Mouse (Mus musculus) gastrocnemius, adult 18-20 months (tissue): Measurements from ENCODE around the gene Sox12. TPM values are rescaled to one million over a fixed set of nuclear protein-coding genes. Genes with fewer than 3 reads are reported as not detected.

Experiments used
- DNase-seq: peaks from one replicate; pipeline ENCODE4 v3.0.0; 2021; ENCODE audit warnings: low spot score
- total RNA-seq, 2 experiments: library from RNA; stranded (reverse); gene quantifications; 2 replicates each; pipeline ENCODE4 v1.2.3; 2021

Gene Sox12
- total RNA-seq, 2 experiments from 2014 or later, result 0.34 to 0.57 TPM

DNA sequence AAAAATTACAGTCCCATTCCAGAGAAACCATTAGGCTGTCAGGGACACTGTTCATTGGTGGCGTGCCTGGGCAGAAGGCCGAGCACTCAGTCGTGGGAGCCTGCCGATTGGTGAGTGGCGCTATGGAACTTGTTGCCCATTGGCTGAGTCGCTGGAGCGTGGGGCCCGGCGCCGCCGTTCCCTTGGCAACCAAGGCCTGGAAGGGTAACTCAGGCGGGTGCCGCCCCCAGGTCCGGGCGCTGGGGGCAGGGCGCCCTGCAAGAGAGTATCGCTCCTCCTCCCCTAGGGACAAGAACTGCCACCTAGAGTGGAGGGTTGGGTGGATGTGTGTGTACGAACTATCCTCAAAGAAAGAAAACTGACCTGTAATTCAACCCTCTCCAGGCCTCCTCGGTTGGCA lies 8.3 kb upstream of the Sox12 start:
- DNase-seq, result peak; percentile 90

DNA sequence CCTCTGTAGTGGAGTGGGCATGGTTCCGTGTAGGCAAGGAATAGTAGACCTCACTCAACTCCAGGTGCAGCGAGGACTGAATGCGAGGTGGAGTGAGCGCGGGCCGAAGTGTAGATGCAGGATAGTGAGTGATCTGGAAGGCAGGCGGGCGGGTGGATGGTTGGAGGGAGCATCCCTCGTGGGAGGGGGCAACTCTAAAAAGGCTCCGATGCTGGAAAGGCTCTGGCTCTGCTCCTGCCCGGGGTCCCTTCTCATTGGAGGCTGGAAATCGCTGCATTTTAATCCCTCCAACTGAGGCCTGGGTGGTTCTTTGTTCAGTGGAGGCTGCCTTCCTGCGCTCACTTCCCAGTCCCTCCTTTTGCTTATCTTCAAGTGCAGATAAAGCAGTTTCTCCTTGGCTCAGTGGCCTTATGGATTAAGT lies 1.3 kb upstream of the Sox12 start:
- no peak for DNase-seq

GRCm38 (mm10) chr2:152398691-152399090 lies 828 bp upstream of the Sox12 start:
- DNase-seq, result peak; percentile 86

- DNase-seq, result peak; percentile 49
These were observed 766 bp downstream of the Sox12 start for GRCm38 (mm10) chr2:152397004-152397589.

DNA sequence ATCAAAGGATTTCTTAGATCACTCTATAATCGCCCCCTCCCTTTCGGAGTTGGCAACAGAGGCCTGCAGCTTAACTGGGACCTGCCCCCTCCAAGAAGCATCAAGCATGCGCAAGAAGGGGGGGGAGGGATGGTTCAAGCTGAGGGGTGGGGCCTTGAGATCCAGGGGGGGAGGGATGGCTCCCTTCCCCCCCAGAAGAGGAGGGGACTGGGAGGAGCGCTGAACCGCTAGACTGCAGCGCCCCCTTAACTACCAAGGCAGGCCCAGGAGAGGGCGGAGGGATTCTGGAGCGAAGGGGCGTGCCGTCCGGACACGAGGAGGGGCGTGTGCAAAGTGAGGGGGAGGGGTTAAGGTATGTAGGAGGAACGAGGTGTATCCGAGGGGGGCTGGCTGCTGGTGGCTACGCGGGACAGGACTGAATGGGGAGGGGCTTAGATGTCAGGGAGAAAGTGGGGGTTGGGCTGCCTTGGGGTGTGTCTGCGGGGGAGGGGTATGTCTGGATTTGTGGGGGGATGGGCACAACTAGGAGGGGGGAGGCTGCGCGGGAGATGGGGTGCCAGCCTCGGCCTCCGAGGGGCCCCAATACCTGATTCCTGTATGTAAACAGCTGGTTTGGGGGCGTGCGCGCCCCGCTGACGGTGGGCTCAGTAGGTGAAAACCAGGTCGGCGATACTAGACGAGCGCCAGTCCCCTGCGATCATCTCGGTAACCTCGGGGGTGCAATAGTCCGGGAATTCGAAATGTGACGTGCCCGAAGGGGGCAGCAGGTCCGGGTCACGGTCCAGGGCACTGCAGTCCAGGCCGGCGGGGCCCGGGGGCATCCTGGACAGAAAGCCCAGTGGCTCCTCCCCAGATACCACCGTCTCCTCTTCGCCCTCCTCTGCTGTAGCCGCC lies 1.5 kb downstream of the Sox12 start:
- peak; percentile 66 for DNase-seq

DNA sequence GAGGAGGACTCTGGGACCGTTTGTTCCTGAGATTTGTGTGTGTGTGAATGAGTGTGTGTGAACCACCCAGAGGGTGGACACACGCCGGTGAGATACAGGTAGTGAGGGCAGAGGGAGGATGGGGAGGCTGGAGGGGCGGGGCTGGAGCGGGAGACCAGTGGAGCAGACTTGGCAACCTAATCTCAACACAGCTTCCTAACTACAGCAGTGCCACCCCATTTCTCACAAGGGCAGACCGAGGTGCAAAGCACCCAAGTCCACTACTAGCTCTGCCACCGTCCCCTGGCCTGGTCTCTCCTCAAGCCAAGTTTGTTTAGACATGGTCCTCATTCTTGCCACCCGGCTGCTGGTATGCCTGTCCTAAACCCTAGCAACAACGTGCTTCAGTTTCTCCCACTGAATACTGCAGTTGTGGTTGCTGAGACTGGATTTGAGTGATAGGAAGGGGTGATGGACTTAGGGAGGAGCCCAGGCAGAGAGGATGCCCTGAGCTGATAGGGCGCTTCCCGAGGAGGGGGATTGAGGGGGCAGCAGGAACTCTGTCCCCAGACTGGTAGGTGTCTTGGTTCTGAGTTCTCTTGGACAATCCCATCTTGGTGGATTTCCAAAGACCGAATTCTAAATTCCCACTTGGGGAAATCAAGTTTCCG lies 2.5 kb downstream of the Sox12 start:
- DNase-seq, result no peak

DNA sequence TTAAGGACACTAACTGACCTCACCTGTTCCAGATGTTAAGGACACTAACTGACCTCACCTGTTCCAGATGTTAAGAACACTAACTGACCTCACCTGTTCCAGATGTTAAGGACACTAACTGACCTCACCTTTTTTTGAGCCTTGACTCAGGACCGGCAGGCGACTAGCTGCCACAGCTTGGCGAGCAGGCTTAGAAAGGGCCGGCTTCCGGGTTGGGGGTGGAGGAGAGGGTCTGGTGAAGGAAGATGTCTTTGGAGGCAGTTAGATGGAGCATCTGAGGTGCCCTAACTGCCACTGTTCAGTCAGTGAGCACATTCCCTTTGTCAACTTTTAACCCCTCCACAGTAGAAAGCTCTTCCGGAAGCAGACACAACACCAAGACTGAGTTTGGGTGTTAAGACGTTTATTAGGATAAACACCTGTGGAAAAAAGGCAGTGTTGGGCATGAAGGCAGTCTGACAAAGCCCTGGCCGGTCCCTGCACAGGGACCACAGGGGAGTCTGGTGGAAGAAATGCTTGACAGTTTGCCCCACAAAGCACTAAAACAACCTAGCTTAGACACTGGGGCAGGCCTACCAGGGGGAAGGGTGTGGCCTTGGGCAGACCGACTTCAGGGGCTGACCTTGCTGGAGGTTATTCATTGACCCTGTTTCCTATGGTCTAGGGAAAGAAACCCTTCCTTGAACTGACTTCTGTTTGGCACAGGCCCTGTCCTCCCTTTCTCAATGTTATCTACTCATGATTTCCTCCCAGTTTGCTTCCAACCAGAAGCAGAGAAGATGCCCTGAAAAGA lies 4.4 kb downstream of the Sox12 start:
- DNase-seq, result no peak

DNA sequence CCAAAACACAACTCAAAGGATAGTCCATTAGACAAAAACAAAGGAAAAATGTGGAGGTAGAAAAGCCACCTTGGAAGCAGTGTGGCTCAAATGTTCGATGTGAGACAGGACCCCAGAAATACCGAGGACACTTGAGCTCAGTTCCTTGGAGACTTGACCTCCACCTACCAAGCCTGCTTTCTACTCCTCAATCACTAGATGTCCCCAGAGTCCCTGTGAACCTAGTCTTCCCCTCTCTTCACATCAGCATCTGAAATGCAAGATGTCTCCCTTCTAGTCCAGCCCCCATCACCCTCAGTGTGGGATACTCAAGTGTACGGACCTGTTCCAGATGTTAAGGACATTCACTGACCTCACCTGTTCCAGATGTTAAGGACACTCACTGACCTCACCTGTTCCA lies 5.1 kb downstream of the Sox12 start:
- DNase-seq, result peak; percentile 38

GRCm38 (mm10) chr2:152384191-152384590 lies 13.7 kb downstream of the Sox12 start:
- DNase-seq, result no peak

DNA sequence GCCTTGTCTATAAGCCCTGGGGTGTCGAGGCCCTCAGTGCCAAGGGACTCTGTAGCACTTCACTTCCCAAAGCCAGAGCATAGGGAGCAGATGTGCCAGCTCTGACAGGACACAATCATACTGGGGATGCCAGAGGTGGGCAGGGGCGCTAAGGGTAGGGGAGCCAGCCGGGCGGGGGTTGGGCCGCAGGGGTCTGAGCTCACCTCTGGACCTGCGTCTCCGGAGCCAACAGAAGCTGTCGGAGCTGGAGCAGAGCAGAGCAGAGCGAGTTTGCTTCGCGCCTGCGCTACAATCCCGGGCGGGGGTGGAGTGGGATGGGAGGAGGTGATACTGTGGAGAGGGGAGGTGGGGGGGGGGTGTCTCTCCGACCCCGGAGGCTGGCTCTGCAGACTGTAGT lies 21.5 kb downstream of the Sox12 start, which contains the start of gene Nrsn2:
TSS of gene Nrsn2 (minus strand) at position 294 of the 397 bp plus-strand sequence.
- DNase-seq, result no peak

DNA sequence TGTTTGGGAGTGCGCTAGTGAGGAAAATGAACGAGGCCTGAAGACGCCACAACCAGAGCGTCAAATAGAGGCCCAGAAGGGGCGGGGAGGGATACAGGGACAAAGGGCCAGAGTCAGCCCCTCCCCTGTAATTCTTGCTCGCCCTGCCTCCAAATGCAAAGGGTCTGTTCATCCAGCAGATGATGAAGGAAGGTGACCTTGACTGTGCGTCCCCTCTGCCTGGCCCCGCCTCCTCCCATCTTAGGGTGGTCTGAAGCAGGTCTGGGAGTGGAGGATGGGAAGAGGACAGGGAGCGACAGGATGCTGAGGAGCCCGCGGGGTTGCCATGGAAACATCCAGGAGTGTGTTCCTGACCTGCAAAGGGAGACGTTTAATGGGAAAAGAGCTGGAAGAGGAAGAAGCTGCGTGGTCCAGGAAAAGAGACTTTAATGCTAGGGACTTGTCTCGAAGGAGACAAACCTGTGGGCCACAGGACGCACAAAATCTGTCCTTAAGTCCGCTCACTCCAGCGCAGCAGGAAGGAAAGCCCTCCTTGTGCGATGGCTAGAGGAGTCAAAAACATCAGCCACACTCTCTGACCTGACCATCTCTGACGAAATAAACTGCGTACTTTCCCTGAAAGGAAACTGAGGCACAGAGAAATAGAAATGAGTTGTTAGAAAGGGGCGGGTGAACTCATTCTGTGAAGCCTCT lies 22.1 kb downstream of the Sox12 start:
- no peak for DNase-seq

DNA sequence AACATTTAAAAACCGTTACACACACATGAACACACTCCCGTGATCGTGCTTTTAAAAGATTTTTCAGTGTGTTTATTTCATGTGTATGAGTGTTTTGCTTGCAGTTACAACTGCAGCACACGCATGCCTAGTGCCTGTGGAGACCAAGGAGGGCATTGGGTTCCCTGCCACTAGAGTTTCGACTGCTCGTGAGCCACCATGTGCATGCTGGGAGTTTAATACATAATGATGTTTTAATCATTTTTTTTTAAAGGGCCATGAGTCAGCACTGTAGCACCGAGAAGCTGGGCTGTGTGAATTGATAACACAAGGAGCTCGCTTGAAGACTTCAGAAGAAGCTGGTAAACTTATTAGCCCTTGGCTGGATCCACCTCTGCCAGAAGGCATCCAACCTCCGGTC lies 24.3 kb downstream of the Sox12 start:
- DNase-seq, result no peak

- no peak for DNase-seq
These were observed 25.2 kb downstream of the Sox12 start for GRCm38 (mm10) chr2:152372661-152373060.

- DNase-seq, result no peak
These were observed 25.8 kb downstream of the Sox12 start for GRCm38 (mm10) chr2:152372104-152372503.

GRCm38 (mm10) chr2:152368532-152369140 lies 29.2 kb downstream of the Sox12 start:
- DNase-seq, result peak; percentile 38

GRCm38 (mm10) chr2:152367917-152368316 lies 29.9 kb downstream of the Sox12 start:
- DNase-seq, result no peak

- peak; percentile 66 for DNase-seq
These were observed 34.4 kb downstream of the Sox12 start for GRCm38 (mm10) chr2:152363245-152364147.

DNA sequence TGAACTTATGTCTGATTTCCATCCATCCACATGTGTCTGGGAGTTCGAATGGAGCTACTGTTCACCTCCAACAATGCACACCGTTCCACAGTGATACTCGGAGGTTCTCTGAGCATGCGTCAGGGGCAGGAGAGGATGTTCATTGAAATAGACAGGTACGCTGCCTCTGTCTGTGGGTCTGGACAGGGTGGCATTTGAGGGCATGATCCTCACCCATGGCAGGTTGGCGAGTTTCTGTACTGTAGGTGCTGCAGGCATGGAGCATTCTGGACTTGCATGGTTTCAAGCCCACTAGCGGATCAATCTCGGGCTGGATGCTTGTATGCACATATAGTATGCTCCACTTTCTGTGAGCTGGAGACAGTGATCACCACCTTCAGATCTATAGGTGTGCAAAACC lies 36.7 kb downstream of the Sox12 start:
- no peak for DNase-seq

DNA sequence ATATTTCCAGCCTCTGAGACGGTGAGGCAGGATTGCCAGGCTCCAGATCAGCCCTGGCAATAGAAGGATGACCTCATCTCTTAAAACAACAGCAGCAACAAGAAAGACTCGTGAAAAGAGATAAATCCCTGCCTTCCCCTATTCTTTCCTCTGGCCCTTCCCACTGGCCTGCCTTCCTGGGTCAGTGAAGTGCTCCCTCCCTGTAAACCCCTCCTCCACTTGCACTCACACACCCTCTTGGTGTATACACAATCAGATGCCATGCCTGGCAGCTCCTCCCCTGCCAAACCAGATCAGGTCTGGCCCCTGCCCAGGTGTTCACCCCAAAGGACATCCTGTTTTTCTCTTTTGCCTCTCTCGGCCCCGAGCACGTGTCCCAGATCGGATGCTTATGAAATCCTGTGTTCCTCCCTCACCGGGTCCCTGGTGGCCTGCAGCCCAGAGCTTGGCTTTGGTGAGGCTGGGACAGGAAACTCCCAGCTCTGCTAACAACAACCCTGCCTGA lies 37.5 kb downstream of the Sox12 start:
- DNase-seq, result peak; percentile 57
